Mouse (Mus musculus): ENCODE results near the gene Rtkn2. TPM values are rescaled to one million over a fixed set of nuclear protein-coding genes. Genes with fewer than 3 reads are reported as not detected.
A peak's percentile ranks its signal among the peaks of the same experiment; 100 is the strongest.

Rtkn2 gene
- total and polyA plus RNA-seq, 3 experiments: 1.1 to 1.3 TPM; not detected in 1

DNA sequence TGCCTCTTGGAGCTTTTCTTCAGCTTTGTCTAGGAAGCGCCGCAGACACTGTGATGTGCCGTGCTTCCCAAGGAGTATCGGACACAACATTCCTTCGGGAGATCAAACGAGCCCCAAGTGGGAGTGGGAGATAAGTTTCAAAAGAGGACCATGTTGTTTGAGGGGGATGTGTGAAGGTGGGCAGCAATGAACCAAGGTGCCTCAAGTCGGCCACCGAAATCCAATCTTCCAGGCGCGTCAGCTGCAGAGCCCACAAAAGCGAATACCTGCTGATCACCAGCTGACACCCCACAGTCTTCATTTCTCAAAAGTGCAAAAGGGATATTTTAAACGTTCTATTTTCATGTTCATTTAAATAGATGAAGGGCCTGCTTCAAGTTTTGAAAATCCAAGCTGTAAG lies 39.8 kb upstream of the Rtkn2 start:
- no peak overlapping the region for H3K27ac ChIP-seq (ENCODE audit: control insufficient read depth, low read depth, low read length)
- H3K4me1 ChIP-seq (ENCODE audit: control insufficient read depth in 1 of 2, insufficient read depth in 2 of 2, low read length in 2 of 2): no peaks in the 10 kb centered on the region
- H3K79me2 ChIP-seq (ENCODE audit: control insufficient read depth, insufficient read depth, low read length, poor library complexity): no peaks in the 10 kb centered on the region
- no peaks in the 10 kb centered on the region for H3K27me3 ChIP-seq (ENCODE audit: control insufficient read depth in 1 of 2, insufficient read depth in 2 of 2, low read length in 2 of 2)
- DNase-seq (ENCODE audit: low read depth, low spot score): no peak
- H3K9me3 ChIP-seq (replicated peaks; ENCODE audit: insufficient read depth, low read length): no peaks in the 10 kb centered on the region
- no peak overlapping the region for H3K9ac ChIP-seq (ENCODE audit: control insufficient read depth, low read depth, low read length, poor library complexity, severe bottlenecking)
- H3K36me3 ChIP-seq (ENCODE audit: control insufficient read depth in 1 of 2, insufficient read depth in 2 of 2, low read length in 2 of 2): no peaks in the 10 kb centered on the region
- TF ChIP-seq TBP (IDR thresholded peaks at IDR 0.05; ENCODE audit: low read depth, low read length) (no peak), HCFC1 (IDR thresholded peaks at IDR 0.05; ENCODE audit: low read depth, low read length) (no peak), ZC3H11A (IDR thresholded peaks at IDR 0.05; ENCODE audit: low read depth, low read length) (no peak), SMC3 (IDR thresholded peaks at IDR 0.05; ENCODE audit: low read depth, low read length) (no peak), ZNF384 (IDR thresholded peaks at IDR 0.05; ENCODE audit: low read depth, low read length) (no peak), TCF12 (IDR thresholded peaks at IDR 0.05; ENCODE audit: low read depth, low read length) (no peak), GATA1 (IDR thresholded peaks at IDR 0.05; ENCODE audit: low read depth, low read length) (no peak), CHD1 (IDR thresholded peaks at IDR 0.05; ENCODE audit: low read depth, low read length) (no peak), ZKSCAN1 (IDR thresholded peaks at IDR 0.05; ENCODE audit: low read depth, low read length) (no peak), UBTF (IDR thresholded peaks at IDR 0.05; ENCODE audit: borderline replicate concordance, insufficient read depth, low read depth, low read length) (no peak), TAL1 (IDR thresholded peaks at IDR 0.05; ENCODE audit: low read length) (no peak), USF1 (IDR thresholded peaks at IDR 0.05; ENCODE audit: low read depth, low read length) (no peak), ZMIZ1 (IDR thresholded peaks at IDR 0.05; ENCODE audit: low read depth, low read length) (no peak), CHD2 (IDR thresholded peaks at IDR 0.05; ENCODE audit: low read length) (no peak), MAFK (IDR thresholded peaks at IDR 0.05; ENCODE audit: borderline replicate concordance, low read depth, low read length) (no peak), CTCF (IDR thresholded peaks at IDR 0.05 in 2 of 3, conservative IDR thresholded peaks at IDR 0.05 in 1 of 3; ENCODE audit: control insufficient read depth in 1 of 3, insufficient read depth in 1 of 3, low read depth in 2 of 3, low read length in 3 of 3, poor library complexity in 1 of 3, severe bottlenecking in 1 of 3) (no peak), RAD21 (IDR thresholded peaks at IDR 0.05; ENCODE audit: low read depth, low read length) (no peak), MEF2A (IDR thresholded peaks at IDR 0.05; ENCODE audit: extremely low read depth, insufficient replicate concordance, low read depth, low read length, poor library complexity, severe bottlenecking) (no peak), EP300 (IDR thresholded peaks at IDR 0.05; ENCODE audit: low read depth in 1 of 2, low read length in 2 of 2) (no peak), NELFE (IDR thresholded peaks at IDR 0.05; ENCODE audit: low read depth, low read length) (no peak)
- H3K4me3 ChIP-seq (ENCODE audit: control insufficient read depth in 1 of 2, insufficient read depth in 1 of 2, low read depth in 2 of 2, low read length in 2 of 2): no peak overlapping the region

DNA sequence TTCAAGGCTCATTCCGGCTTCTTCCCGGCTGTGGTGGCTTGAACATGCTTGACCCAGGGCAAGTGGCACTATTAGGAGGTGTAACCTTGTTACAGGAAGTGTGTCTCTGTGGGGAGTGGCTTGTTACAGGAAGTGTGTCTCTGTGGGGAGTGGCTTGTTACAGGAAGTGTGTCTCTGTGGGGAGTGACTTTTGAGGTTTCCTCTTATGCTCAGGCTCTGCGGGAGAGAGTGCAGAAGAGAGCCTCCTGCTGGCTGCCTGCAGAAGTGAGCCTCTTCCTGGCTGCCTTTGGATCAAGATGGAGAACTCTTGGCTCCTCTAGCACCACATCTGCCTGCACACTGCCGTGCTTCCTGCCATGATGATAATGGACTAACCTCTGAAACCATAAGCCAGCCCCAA lies 35.9 kb upstream of the Rtkn2 start:
- Histone ChIP-seq H3K27ac (ENCODE audit: control insufficient read depth, low read depth, low read length) (no peak overlapping the region), H3K9ac (ENCODE audit: control insufficient read depth, low read depth, low read length, poor library complexity, severe bottlenecking) (no peak overlapping the region), H3K4me1 (ENCODE audit: control insufficient read depth in 1 of 2, insufficient read depth in 2 of 2, low read length in 2 of 2) (no peaks in the 10 kb centered on the region), H3K36me3 (ENCODE audit: control insufficient read depth in 1 of 2, insufficient read depth in 2 of 2, low read length in 2 of 2) (no peaks in the 10 kb centered on the region), H3K79me2 (ENCODE audit: control insufficient read depth, insufficient read depth, low read length, poor library complexity) (no peaks in the 10 kb centered on the region), H3K9me3 (replicated peaks; ENCODE audit: insufficient read depth, low read length) (no peaks in the 10 kb centered on the region), H3K27me3 (ENCODE audit: control insufficient read depth in 1 of 2, insufficient read depth in 2 of 2, low read length in 2 of 2) (no peaks in the 10 kb centered on the region), H3K4me3 (ENCODE audit: control insufficient read depth in 1 of 2, insufficient read depth in 1 of 2, low read depth in 2 of 2, low read length in 2 of 2) (no peak overlapping the region)
- TF ChIP-seq NRF1 (IDR thresholded peaks at IDR 0.05; ENCODE audit: insufficient read depth, low read depth, low read length, poor library complexity, severe bottlenecking) (no peak), GATA1 (IDR thresholded peaks at IDR 0.05; ENCODE audit: low read depth, low read length) (no peak), USF1 (IDR thresholded peaks at IDR 0.05; ENCODE audit: low read depth, low read length) (no peak), CHD2 (IDR thresholded peaks at IDR 0.05; ENCODE audit: low read length) (no peak), MAFK (IDR thresholded peaks at IDR 0.05; ENCODE audit: borderline replicate concordance, low read depth, low read length) (no peak), BHLHE40 (IDR thresholded peaks at IDR 0.05; ENCODE audit: borderline replicate concordance, low read depth, low read length) (no peak), MYC (IDR thresholded peaks at IDR 0.05; ENCODE audit: low read depth, low read length) (no peak), KAT2A (conservative IDR thresholded peaks at IDR 0.05; ENCODE audit: low read depth, low read length) (no peak), GABPA (IDR thresholded peaks at IDR 0.05; ENCODE audit: low read depth, low read length) (no peak), ZKSCAN1 (IDR thresholded peaks at IDR 0.05; ENCODE audit: low read depth, low read length) (no peak)
- DNase-seq (ENCODE audit: low read depth, low spot score): peak; percentile 4
